Mouse (Mus musculus): Measurements from ENCODE around the gene Selenov. TPM values are rescaled to one million over a fixed set of nuclear protein-coding genes. Genes with fewer than 3 reads are reported as not detected.
A peak's percentile ranks its signal among the peaks of the same experiment; 100 is the strongest.
"Not testable (repeated sequence)": the region's sequence is repeated elsewhere in the genome, so short reads cannot be mapped to it uniquely, and the experiment has no call there.

Selenov gene
- total RNA-seq, 2 experiments from 2014 or later: not detected

DNA sequence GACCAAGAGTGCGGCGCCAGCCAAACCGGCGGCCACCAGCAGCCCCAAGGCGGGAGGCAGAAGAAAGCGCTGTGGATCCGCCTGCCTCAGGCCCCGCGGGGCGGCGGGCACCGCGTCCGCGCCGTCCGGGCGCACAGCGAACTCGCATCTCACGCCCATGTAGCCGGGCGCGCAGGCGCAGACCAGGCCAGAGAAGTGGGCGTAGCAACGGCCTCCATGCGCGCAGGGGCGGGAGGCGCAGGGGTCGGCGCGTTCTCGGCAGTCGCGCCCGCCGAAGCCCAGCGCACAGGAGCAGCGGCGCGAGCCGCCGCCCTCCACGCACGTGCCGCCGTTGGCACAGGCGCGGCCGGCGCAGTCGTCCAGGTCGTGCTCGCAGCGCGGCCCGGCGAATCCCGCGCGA lies 3.5 kb upstream of the Selenov start:
- peak; percentile 29 to 40 for DNase-seq

DNA sequence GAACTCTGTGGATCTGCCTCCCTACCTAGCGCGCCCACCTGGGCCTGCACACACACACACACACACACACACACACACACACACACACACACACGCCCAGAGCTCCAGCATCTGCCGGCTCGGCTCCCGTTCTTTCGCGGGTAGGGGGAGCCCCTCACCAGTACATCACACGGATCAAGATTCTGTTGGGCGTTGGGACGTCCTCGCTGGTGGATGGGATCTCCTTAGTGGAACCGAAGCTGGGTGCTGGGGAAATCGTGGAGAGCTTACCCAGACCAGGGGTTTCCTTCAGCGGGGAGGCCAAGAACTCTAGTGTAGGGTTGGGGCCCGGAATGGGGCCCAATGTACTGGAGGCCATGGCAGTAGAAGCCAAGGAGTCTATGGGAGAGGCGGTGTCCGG lies 821 bp downstream of the Selenov start:
- no peak for DNase-seq

DNA sequence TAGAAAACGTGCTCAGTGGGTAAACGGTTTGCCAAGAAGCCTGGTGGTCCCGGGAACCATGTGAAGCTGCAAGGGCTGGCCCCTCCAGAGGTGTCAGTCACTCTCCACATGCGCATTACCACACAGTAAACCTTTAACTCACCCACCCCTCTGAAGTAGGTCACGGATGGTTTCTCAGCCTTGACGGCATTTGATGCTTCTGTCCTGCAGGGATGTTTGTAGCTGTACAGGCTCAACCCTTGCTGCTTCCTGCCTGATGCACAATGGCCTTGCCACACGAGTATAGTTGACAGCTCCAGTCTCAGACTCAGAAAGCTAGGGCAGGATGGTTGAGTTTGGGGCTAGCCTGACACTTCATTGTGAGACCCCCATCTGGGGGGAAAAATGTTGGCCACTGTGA lies 10.4 kb downstream of the Selenov start:
- DNase-seq: no peak

DNA sequence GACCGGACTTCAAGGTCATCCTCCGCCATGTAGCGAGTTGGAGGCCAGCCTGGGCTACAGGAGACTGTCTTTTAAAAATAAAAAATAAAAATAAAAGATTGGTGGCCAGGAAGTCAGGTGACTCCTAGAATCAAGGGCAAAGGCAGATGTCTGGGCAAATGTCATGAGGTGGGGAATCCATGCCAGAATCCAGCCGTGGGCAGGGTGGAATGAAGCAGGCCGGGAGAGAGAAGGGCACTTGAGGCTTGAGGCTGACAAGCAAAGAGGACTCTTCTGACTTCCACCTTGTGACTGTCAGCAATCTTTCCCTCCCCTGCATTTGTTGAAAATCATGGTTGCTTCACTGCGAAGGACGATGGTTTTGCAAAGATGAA lies 12.7 kb downstream of the Selenov start:
- DNase-seq: peak; percentile 5 to 22

DNA sequence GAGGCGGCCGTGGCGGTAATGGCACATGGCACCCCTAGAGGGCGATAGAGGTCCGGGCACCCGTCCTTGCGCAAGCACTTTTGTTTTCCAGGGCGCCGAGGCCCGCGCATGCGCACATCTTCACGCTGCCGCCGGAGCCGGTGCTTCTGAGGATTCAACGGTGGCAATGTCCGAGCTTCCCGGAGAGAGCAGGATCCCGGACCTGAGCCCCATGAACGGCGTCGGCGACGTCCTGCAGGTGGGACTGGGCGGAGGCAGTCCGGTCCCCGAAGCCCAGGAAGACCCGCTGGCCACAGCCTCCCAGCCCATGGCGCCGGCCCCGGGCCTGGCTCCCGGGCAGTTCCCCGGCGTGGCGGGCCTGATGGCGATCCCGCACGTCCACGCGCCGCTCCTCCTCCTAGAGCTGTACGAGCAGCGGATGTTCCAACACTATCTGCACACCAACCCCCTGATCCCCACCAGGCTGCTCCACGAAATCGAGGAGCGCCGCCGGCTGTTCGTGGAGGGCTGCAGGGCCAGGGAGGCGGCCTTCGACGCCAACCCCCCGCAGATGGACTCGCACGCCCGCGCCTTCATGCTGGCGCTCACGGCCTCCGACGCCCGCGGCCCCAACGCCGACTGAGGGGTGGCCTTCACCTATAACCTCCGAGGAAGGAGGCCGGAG lies 13.2 kb downstream of the Selenov start, which contains the start of gene Eid2b:
Gene Eid2b, plus strand, starts transcription at position 125 of the 664 bp plus-strand sequence.
- DNase-seq: peak; percentile 95 to 96

DNA sequence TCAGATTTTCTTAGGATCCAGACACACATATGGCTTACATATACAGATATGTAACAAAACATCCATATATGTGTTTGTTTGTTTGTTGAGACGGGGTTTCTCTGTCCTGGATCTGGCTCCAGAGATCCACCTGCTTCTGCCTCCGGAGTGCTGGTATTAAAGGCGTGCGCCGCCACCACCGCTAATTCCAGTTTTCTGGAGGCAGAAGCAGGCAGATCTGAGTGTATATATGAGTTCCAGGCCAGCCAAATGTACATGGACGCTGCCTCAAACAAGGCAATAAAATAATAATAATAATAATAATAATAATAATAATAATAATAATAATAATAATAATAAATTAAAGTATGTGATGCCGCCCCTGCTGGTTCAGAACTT lies 13.8 kb downstream of the Selenov start:
- no peak for DNase-seq

DNA sequence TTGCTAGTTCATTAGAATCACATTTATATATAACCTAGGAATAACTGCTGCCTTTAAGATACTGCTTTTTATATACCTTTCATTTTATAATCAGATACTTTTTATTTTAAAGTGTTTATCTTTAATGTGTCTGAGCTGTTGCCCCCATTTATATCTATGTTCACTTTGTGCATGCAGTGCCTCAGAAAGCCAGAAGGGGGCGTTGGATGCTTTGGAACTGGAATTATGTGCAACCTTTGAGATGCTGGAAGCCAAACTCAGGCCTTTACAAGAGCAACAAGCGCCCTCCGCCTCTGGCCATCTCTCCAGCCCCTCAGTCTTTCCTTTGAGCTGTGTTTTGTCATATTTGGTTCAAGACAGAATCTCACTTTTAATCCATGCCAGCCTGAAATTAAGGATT lies 19.2 kb downstream of the Selenov start:
- DNase-seq: no peak

DNA sequence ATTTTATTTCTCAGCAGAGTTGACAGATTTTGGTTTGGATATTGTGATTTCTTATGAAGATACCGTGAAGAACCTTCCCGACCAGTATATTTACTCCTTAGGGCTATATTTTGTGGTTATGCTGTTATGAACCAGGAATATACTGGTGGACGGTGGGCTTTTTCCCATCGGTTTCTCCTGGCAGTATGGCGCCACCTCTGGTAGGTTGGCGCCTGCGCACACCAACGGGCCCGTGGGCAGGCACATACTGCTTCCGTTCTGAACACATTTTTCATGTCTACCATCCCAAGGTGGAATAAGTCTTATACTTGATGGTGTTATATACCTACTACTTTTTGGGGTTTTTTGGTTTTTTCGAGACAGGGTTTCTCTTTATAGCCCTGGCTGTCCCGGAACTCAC lies 21.6 kb downstream of the Selenov start:
- no peak for DNase-seq

DNA sequence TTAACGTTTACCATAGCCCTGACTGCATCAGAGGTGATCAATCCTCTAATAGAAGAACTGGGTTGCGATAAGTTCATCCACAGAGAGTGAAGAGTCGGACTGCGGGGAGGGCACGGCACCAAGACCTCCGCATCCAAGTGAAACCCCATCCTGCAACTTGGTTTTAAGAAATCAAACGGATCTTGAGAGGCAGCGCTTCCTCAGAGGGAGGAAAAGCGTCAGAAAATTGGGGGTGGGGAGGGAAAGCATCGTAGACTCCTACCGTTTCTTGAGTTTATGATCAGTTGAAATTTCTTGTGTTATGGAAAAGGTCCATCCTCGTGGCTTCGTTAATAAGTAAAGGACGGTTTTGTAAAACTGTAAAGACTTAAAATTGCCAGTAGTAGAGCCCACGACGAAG lies 22.4 kb downstream of the Selenov start:
- DNase-seq: no peak

DNA sequence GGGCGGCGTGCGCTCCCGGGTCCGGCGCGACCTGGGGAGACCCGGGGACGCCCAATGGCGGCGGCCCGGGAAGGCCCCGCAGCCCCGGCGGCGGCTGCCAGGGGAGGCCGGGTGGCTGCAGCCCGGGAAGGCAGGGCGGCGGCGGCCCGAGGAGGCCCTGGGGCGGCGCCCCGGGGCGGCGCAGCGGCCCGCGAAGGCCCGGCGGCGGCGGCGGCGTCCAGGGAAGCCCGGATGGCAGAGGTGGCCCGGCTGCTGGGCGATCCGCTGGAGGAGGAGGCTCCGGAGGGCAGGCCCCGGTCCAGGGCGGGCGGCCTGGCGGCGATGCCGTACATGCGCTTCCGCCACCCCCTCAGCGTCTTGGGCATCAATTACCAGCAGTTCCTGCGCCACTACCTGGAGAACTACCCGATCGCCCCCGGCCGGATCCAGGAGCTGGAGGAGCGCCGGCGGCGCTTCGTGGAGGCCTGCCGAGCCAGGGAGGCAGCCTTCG lies 22.9 kb downstream of the Selenov start:
- DNase-seq: peak; percentile 62 to 69

DNA sequence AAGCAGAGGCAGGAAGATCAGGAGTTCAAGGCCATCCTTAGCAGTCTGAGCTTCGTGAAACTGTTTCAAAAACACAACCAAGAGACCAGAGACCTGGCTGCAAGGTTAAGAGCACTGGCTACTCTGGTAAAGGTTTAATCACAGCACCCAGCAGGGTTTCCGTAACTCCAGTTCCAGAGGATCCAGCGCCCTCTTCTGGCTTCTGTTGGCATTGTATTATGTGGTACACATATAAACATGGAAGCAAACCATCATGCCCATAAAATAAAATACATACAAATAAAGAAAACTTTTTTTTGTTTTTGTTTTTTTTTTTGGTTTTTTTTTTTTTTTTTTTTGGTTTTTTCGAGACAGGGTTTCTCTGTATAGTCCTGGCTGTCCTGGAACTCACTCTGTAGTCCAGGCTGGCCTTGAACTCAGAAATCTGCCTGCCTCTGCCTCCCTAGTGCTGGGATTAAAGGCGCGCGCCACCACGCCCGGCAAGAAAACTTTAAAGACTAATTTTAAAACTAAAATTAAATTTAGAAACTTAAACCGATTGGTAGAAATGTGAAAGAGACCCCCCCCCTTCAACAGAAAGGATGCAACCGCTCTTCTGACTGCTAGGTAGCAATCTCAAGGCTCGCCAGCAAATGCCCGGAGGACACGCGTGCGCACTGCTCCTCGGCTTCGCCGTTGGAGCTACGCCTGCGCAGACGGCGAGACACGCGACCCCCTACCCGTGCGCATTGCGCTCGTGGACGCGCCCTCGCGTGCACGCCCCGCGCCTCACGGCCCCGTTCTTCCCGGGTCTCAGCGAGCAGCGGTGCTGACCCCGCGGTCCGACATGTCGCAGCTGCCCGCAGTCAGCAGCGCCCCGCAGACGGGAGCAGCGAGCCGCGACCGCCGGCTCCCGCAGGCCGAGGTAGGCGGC lies 23.6 kb downstream of the Selenov start, which contains the start of gene Eid2:
Gene Eid2, plus strand, starts transcription at position 753 of the 913 bp plus-strand sequence.
- DNase-seq: peak; percentile 84 to 85

DNA sequence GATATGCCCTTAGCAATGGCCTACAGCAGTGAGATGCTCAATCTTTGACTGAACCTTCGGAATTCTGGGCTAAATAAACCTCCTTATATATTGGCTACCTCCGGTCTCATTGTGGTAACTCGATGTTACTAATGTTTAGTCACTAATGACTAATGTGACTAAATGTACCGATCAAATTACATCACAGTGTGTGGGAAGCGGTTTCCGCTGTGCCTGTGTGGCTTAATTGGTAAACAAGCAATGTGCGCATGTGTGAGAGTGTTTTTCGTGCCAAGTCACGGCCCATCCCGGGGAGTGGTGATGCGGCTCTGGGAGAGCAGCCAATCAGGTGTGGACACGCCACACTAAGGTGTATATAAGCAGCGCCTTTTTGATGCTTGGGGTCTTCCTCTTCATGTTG lies 25.6 kb downstream of the Selenov start:
- no peak for DNase-seq

DNA sequence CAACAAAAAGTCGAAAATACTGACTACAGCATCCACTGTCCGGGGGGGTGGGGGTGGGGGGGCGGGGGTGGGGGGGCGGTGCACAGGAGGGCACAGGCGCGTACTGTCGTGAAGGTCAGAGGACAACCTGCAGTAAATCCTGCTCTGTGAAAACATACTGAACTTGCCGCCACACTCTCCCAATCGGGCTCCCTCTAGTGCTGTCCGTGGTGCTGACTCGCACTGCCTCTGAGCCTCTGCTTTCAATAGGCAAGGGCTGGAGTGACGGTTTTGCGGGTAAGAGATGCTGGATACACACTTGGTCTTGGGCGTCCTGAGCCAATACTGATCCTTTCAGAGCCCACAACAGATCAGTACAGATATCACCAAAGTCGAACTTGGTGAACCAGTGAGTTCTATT lies 27.2 kb downstream of the Selenov start:
- DNase-seq: peak; percentile 35 to 81

DNA sequence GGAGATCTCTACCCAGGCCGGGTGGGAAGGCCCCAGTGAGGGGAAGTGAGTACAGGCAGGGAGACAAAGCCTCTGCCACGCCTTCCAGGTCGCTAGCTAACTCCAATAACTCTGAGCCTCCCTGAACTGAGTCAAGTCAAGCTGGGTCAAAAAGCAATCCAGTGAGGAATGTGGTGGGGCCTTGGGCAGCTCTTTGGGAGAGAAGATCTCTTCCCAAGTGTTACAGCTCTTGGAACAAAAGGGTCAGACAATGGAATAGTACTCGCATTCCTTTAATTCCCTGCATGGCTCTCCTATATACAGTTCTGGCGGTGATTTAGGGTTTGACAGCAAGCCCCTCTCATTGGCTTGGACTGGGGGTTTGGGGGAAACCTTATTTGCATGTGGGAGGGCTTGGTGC lies 28.1 kb downstream of the Selenov start:
- no peak for DNase-seq

DNA sequence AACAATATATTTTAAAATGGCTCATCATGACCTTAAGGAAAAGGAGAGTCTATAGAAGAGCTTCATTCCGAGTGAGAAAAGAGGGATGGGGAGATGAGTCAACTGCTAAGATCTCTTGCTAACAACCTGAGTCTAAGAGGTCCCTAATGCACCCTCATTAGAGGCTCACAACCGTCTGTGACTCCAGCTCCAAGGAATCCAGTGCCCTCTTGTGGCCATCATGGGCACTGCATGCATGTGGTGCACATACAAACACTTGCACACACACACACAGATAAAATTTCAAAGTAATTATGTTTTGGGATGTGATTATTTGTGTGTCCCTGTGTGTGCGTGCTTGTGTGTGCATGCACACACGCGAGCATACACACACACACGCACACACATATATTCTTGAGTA lies 35.5 kb downstream of the Selenov start:
- DNase-seq: no peak

DNA sequence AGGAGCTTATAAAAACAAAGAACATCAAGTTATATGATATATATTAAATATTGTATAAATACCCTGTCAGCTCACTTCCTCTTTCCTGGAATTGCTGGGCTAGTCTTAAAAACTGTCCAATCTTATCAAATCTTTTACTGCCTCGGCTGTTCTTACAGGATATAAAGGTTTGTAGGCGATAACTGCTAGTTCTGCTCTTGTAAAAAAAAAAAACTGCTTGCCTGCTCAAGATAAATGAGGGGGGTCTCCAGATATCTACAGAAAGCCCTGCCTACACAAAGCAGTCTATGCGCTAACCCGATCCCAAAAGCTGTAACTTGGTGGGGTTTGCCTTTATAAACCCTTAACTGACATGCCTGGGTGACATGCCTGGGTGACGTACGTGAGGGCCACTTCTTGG lies 36.4 kb downstream of the Selenov start:
- no peak for DNase-seq

DNA sequence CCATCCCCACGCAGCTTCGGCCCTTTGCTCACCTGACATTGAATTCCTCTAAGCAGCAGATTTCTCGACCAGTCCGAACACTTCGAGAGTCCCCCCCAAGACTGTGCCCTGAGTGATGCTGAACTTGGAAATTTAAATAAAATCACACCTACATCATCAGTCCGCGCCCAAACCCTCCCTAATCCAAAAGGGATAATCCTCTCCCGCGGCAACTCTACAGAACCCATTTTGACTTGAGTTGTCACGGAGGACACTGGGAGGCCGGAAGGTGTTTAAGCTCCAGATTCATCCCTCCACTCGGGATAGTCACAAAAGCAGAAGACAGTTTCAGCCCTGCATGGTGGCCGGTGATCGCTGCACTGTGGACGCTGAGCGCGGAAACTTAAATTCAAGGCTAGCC lies 39.0 kb downstream of the Selenov start:
- DNase-seq: no peak

DNA sequence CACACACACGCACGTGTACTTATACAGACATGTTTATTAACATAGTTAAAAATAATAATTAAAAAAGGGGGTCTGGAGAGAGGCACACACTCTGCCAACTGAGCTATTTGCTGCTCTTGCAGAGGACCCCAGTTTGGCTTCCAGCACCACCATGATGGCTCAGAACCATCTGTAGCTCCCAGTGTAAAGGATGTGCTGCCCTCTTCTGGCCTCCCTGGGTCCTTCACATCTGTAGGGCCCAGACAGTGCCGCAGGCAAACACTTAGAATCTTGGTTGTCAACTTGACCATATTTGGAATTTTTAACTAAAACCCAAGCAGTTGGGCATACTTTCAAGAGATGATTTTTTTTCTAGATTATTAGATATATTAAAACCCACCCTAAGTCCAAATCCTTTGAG lies 42.0 kb downstream of the Selenov start:
- DNase-seq: no peak

DNA sequence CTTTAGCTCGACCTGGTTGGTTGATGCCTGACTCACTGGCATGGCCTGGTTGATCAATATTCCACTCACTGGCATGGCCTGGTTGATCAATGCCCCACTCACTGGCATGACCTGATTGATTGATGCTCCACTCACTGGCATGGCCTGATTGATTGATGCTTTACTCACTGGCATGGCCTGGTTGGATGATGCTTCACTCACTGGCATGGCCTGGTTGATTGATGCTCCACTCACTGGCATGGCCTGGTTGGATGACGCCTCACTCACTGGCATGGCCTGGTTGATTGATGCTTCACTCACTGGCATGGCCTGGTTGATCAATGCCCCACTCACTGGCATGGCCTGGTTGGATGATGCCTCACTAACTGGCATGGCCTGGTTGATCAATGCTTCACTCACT lies 47.0 kb downstream of the Selenov start:
- not testable (repeated sequence) for DNase-seq
